ENCODE assay signal across 22 mouse cellular contexts in the genomic region with DNA sequence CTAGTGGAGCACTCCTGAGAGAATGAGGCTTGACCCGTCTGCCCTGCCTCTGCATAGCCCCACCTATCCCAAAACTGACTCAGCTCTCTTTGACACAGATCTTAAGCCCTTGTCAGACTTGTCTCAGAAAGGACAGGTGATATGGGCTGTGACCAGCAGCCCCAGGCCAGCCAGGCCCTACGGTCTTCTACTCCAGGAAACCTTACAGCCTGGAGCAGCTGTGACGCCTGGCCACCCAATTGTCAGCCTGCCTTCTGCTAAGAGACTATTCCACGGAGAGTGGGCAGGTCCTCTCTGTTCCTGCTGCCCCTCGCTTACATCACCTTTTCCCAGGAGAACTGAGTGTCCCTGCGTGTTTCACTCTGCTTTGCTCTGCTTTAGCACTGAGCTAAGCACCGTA. TPM values are rescaled to one million over a fixed set of nuclear protein-coding genes. Genes with fewer than 3 reads are reported as not detected.
A peak's percentile ranks its signal among the peaks of the same experiment; 100 is the strongest.
DNase-seq lines count a peak whose midpoint lies in the region; ATAC-seq lines count a peak whose summit lies in the region.
"Had no signal": no experiment of that assay in that cellular context is flagged by ENCODE, and none has a peak within 500 bp of the region (broad histone marks: within the 10 kb centered on the region; RNA-seq: fewer than 3 reads in every experiment).

No protein-coding gene starts in this region.

- H3K4me2 ChIP-seq in kidney, embryonic 15.5 days = no peak overlapping the region
- no peak overlapping the region for H3K4me2 ChIP-seq in embryonic facial prominence, embryonic 15.5 days (replicated peaks)
- no peak overlapping the region for H3K4me2 ChIP-seq in stomach, embryonic 15.5 days
- H3K4me2 ChIP-seq: embryonic facial prominence, embryonic 13.5 days; forebrain, embryonic 15.5 days; hindbrain, embryonic 14.5 days had no signal

- H3K27me3 ChIP-seq in kidney, embryonic 15.5 days = no peaks in the 10 kb centered on the region
- H3K27me3 ChIP-seq in embryonic facial prominence, embryonic 15.5 days = no peaks in the 10 kb centered on the region
- H3K27me3 ChIP-seq in stomach, embryonic 15.5 days (replicated peaks) = no peaks in the 10 kb centered on the region
- H3K27me3 ChIP-seq: CH12.LX; embryonic facial prominence, embryonic 13.5 days; forebrain, embryonic 15.5 days; Patski had no signal

- no peak overlapping the region for H3K9ac ChIP-seq in kidney, embryonic 15.5 days
- H3K9ac ChIP-seq in embryonic facial prominence, embryonic 15.5 days = no peak overlapping the region
- no peak overlapping the region for H3K9ac ChIP-seq in stomach, embryonic 15.5 days
- H3K9ac ChIP-seq: embryonic facial prominence, embryonic 13.5 days; forebrain, embryonic 15.5 days; hindbrain, embryonic 14.5 days had no signal

- peaks cover 71% of the 10 kb centered on the region for H3K4me1 ChIP-seq in kidney, embryonic 15.5 days
- H3K4me1 ChIP-seq in embryonic facial prominence, embryonic 15.5 days = peaks cover 40% of the 10 kb centered on the region
- no peaks in the 10 kb centered on the region for H3K4me1 ChIP-seq in stomach, embryonic 15.5 days
- H3K4me1 ChIP-seq: forebrain, embryonic 15.5 days had no signal

- no peak overlapping the region for H3K4me3 ChIP-seq in kidney, embryonic 15.5 days (replicated peaks)
- H3K4me3 ChIP-seq in embryonic facial prominence, embryonic 15.5 days (replicated peaks) = no peak overlapping the region
- no peak overlapping the region for H3K4me3 ChIP-seq in stomach, embryonic 15.5 days (replicated peaks)
- H3K4me3 ChIP-seq: embryonic facial prominence, embryonic 13.5 days; erythroblast, embryonic 14.5 days; forebrain, embryonic 15.5 days had no signal

- no peak; the same call in 1 of the 2 replicates for ATAC-seq in kidney, embryonic 15.5 days (replicated peaks; ENCODE audit: low FRiP score)
- ATAC-seq in embryonic facial prominence, embryonic 15.5 days (ENCODE audit: insufficient number of reproducible peaks, low FRiP score, low TSS enrichment, low read depth) = peak; percentile 45; the same call in 1 of the 2 replicates
- 0 out of 2 replicates have a peak, but pooled peaks have one; percentile 42 for ATAC-seq in stomach, embryonic 15.5 days (ENCODE audit: insufficient read depth, low FRiP score, low read depth)
- ATAC-seq: activated CD4-positive, CD25-positive, alpha-beta regulatory T cell, adult 4 months; forebrain, embryonic 15.5 days; Patski had no signal

- peak; percentile 92 for DNase-seq in heart, adult 11 months
- DNase-seq in heart, postnatal 10 days = no peak
- no peak for DNase-seq in kidney, postnatal 25 days
- no peak for DNase-seq in spleen, postnatal 10 days (ENCODE audit: low spot score in 2 of 2)
- DNase-seq: cerebellum, adult 11-12 months; cerebellum, adult 9-10 months; cerebellum, postnatal 25 days; gastrocnemius, postnatal 10 days; heart, postnatal 14 days had no signal

- WGBS in kidney, embryonic 15.5 days = 64% methylated on average over 7 of the region's 7 CpGs
- WGBS in embryonic facial prominence, embryonic 15.5 days = 70% methylated on average over 7 of the region's 7 CpGs
- 75% methylated on average over 7 of the region's 7 CpGs for WGBS in stomach, embryonic 15.5 days

- intact Hi-C loops in heart, postnatal 10 days (cut with DNase I) = no loop called here

- H3K36me3 ChIP-seq in kidney, embryonic 15.5 days = no peaks in the 10 kb centered on the region; the same call in 1 of the 2 replicates
- no peaks in the 10 kb centered on the region for H3K36me3 ChIP-seq in embryonic facial prominence, embryonic 15.5 days
- H3K36me3 ChIP-seq in stomach, embryonic 15.5 days = no peaks in the 10 kb centered on the region
- H3K36me3 ChIP-seq: embryonic facial prominence, embryonic 13.5 days; forebrain, embryonic 15.5 days had no signal

- H3K27ac ChIP-seq in kidney, embryonic 15.5 days = 0 out of 2 replicates have a peak overlapping the region, but pooled peaks have one; percentile 10
- H3K27ac ChIP-seq in embryonic facial prominence, embryonic 15.5 days (replicated peaks) = peak overlapping the region; percentile 28; the same call in 1 of the 2 replicates
- H3K27ac ChIP-seq in stomach, embryonic 15.5 days = no peak overlapping the region
- H3K27ac ChIP-seq: embryonic facial prominence, embryonic 13.5 days; forebrain, embryonic 15.5 days; hindbrain, embryonic 14.5 days had no signal

- H3K9me3 ChIP-seq in kidney, embryonic 15.5 days (replicated peaks) = no peaks in the 10 kb centered on the region
- H3K9me3 ChIP-seq in embryonic facial prominence, embryonic 15.5 days (replicated peaks) = no peaks in the 10 kb centered on the region
- no peaks in the 10 kb centered on the region for H3K9me3 ChIP-seq in stomach, embryonic 15.5 days
- H3K9me3 ChIP-seq: embryonic facial prominence, embryonic 13.5 days; forebrain, embryonic 15.5 days had no signal

RNA-seq across cellular contexts. Expression of gene Ankrd2, which starts 24.7 kb away (rescaled TPM):
- total RNA-seq in heart, postnatal 10 days (2021) = not detected
- polyA plus RNA-seq in kidney, embryonic 15.5 days (2015; fragmentation: Nextera tagmentation; extraction: Ambion mirVana) = 0.35 TPM in 1 of 2 replicates, not detected in the other
- polyA plus RNA-seq in embryonic facial prominence, embryonic 15.5 days (2015; fragmentation: Nextera tagmentation; extraction: Ambion mirVana) = 1.6 and 1.9 TPM in 2 replicates
- polyA plus RNA-seq in stomach, embryonic 15.5 days (2015; fragmentation: Nextera tagmentation; extraction: Ambion mirVana) = 0.32 and 0.40 TPM in 2 replicates
- total RNA-seq: CH12.LX; heart, postnatal 14 days; hematopoietic stem cell, adult 5-6 weeks had no signal
- polyA plus RNA-seq: activated CD4-positive, CD25-positive, alpha-beta regulatory T cell, adult 4 months; erythroblast, embryonic 14.5 days; forebrain, embryonic 11.5 days; heart, embryonic 14.5 days had no signal

RNA-seq across cellular contexts. Expression of gene Ubtd1, which starts 29.6 kb away (rescaled TPM):
- total RNA-seq in heart, postnatal 10 days (2021) = 10 to 100 TPM; 31.4 to 33.8 TPM
- 29.0 and 32.3 TPM in 2 replicates for polyA plus RNA-seq in kidney, embryonic 15.5 days (2015; fragmentation: Nextera tagmentation; extraction: Ambion mirVana)
- polyA plus RNA-seq in embryonic facial prominence, embryonic 15.5 days (2015; fragmentation: Nextera tagmentation; extraction: Ambion mirVana) = 33.2 and 34.2 TPM in 2 replicates
- polyA plus RNA-seq in stomach, embryonic 15.5 days (2015; fragmentation: Nextera tagmentation; extraction: Ambion mirVana) = 14.1 and 16.6 TPM in 2 replicates

RNA-seq across cellular contexts. Expression of gene Mms19, which starts 30.2 kb away (rescaled TPM):
- 10 to 100 TPM; 18.3 to 25.9 TPM for total RNA-seq in heart, postnatal 10 days (2021)
- polyA plus RNA-seq in kidney, embryonic 15.5 days (2015; fragmentation: Nextera tagmentation; extraction: Ambion mirVana) = 40.6 and 45.6 TPM in 2 replicates
- polyA plus RNA-seq in embryonic facial prominence, embryonic 15.5 days (2015; fragmentation: Nextera tagmentation; extraction: Ambion mirVana) = 35.2 and 42.0 TPM in 2 replicates
- 28.2 and 32.1 TPM in 2 replicates for polyA plus RNA-seq in stomach, embryonic 15.5 days (2015; fragmentation: Nextera tagmentation; extraction: Ambion mirVana)

RNA-seq across cellular contexts. Expression of gene Hoga1, which starts 34.3 kb away (rescaled TPM):
- total RNA-seq in heart, postnatal 10 days (2021) = 1 to 10 TPM; 1.3 to 2.2 TPM
- polyA plus RNA-seq in kidney, embryonic 15.5 days (2015; fragmentation: Nextera tagmentation; extraction: Ambion mirVana) = 19.7 and 21.1 TPM in 2 replicates
- 1.7 TPM in 2 replicates for polyA plus RNA-seq in embryonic facial prominence, embryonic 15.5 days (2015; fragmentation: Nextera tagmentation; extraction: Ambion mirVana)
- polyA plus RNA-seq in stomach, embryonic 15.5 days (2015; fragmentation: Nextera tagmentation; extraction: Ambion mirVana) = 2.3 and 4.0 TPM in 2 replicates
- total RNA-seq: CH12.LX had no signal
- polyA plus RNA-seq: activated CD4-positive, CD25-positive, alpha-beta regulatory T cell, adult 4 months; erythroblast, embryonic 14.5 days had no signal

RNA-seq across cellular contexts. Expression of gene 4933411K16Rik, which starts 40.9 kb away (rescaled TPM):
- total RNA-seq in heart, postnatal 10 days (2021) = under 1 TPM; 0.24 to 0.37 TPM
- polyA plus RNA-seq in kidney, embryonic 15.5 days (2015; fragmentation: Nextera tagmentation; extraction: Ambion mirVana) = 0.54 and 0.62 TPM in 2 replicates
- 0.16 TPM in 1 of 2 replicates, not detected in the other for polyA plus RNA-seq in embryonic facial prominence, embryonic 15.5 days (2015; fragmentation: Nextera tagmentation; extraction: Ambion mirVana)
- polyA plus RNA-seq in stomach, embryonic 15.5 days (2015; fragmentation: Nextera tagmentation; extraction: Ambion mirVana) = not detected in 2 replicates
- total RNA-seq: CH12.LX; hematopoietic stem cell, adult 5-6 weeks had no signal
- polyA plus RNA-seq: activated CD4-positive, CD25-positive, alpha-beta regulatory T cell, adult 4 months; embryonic facial prominence, embryonic 13.5 days; erythroblast, embryonic 14.5 days; forebrain, embryonic 15.5 days; heart, embryonic 14.5 days; hindbrain, embryonic 14.5 days had no signal
